Mouse (Mus musculus) frontal cortex, postnatal 25 days (tissue): ENCODE data around the gene Spag9.
"Not testable (repeated sequence)": the region's sequence is repeated elsewhere in the genome, so short reads cannot be mapped to it uniquely, and the experiment has no call there.

Experiments
- DNase-seq, 2 experiments: peaks; one replicate each; pipeline ENCODE4 v3.0.0; 2022; ENCODE audit warnings: low spot score in 2 of 2

Gene Spag9

GRCm38 (mm10) chr11:93986298-93986697 is 9.6 kb upstream of the Spag9 start:
- DNase-seq, result no peak

DNA sequence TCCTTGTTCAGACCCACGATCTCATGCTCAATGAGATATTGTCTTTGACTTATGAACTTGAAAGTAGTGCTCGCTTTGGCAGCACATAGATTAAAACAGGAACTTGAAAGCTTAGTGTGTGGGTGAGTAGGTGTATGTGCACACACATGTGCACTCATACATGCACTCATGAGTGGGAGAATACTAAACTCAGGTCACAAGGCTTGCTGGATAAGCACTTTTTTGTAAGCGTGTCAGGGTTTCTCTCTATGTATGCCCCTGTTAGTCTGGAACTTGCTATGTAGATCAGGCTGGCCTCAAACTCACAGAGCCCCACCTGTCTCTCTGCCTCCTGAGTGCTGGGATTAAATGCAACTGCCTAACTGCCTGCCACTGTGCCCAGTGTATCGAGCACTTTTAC is 8.9 kb upstream of the Spag9 start:
- no peak for DNase-seq

DNA sequence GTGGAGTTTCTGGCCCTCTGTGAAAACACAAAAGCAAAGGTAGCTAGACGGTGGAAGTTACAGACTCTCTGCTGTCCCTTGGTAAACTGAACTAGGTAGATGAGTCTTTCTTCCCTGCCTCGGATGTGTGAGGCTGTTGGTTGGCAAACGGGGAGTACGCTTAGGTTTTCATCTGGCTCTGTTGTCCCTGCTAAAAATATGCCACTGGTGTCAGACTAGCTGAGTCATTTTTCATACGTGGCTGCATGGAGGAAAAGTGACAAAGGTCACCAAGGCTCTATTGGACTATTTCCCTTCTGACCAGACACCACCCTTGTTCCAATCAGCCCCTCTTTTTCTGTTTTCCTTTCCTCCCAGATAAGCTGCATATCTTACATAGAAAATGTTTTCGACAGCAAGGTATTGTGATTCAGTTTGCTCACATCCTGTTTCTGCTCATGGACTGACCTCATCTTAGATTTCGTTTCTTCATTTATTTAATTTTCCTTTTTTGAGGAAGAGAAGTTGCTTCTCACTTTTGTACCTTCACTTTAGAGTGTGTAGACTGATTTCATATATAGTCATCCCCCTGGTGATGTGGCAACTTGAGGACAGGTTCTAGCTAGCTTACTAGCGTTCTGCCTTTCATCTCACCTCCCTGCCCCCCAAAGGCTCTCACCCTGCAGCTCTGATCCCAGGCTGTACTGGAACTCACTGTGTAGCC is 8.1 kb upstream of the Spag9 start:
- no peak for DNase-seq

GRCm38 (mm10) chr11:93988328-93989062 is 7.4 kb upstream of the Spag9 start:
- DNase-seq, result no peak

DNA sequence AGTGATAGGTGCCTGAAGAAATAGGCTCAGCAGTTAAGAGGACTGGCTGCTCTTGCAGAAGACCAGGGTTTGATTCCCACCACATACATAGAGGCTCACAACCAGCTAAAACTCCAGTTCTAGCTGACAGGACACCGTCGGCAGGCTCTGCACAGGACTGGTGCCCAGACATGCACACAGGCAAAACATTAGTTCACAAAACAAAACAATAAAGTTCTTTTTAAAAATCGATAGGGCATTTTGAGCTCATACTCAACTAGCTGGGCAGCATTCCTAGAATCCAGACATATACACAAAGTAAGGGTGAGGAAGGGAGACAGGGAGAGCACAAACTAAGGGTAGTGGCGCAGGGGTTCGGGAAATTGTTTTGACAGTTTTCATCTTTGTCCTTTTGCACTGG is 1.4 kb upstream of the Spag9 start:
- no peak for DNase-seq

DNA sequence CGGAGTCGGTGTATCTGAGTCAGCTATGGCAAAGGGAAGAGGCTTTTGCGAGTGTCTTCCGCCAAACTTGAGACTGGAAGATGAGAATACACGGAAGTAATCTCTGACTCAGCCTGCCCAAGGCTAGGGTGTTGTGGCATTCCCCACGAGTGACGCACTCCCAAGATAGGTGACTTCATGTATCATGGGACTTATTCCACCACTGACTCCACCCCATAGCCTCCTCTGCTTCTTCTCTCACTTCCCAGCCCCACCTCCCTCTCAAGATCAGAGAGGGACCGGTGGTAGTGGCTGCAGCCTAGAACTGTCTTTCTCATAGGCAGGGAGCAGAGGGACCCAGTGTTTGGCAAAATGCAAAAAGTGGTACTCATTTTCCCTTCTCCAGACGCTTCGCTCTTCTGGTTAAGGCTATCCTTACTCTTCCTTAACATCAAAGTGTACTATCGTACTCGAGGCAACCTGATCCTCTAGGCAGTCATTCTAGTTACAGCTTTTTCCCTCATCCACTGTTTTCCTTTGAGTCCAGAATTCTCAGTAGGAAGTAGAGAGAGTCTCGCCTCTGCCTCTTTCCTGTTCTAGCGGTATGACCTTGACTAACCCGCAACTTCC is 676 bp upstream of the Spag9 start:
- DNase-seq, result peak; percentile 42 to 64

- peak; percentile 22 to 28 for DNase-seq
These were observed 632 bp downstream of the Spag9 start for GRCm38 (mm10) chr11:93996306-93997140.

- no peak for DNase-seq
These were observed 1.4 kb downstream of the Spag9 start for GRCm38 (mm10) chr11:93997141-93997775.

GRCm38 (mm10) chr11:93999276-93999675 is 3.4 kb downstream of the Spag9 start:
- DNase-seq, result no peak

- no peak for DNase-seq
These were observed 7.5 kb downstream of the Spag9 start for GRCm38 (mm10) chr11:94003346-94003745.

DNA sequence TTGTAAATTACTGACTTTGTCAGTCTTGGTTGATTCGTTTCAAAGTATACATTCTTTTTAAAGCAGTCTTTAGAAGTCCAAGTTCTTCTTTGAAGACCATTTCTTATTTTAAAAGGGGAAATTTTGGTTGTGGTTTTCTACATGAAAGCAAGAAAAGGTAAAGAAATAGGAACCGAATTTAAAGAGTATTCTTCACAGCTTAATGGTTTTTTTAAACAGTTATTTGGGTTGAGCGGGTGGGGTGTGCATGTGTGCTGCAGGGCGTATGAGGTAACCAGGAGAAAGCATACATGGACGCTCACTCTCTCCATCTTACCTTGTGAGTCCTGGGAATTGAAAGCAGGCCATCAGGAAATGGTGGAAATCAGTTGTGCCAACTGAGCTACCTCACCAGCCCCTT is 23.2 kb downstream of the Spag9 start:
- DNase-seq, result no peak

DNA sequence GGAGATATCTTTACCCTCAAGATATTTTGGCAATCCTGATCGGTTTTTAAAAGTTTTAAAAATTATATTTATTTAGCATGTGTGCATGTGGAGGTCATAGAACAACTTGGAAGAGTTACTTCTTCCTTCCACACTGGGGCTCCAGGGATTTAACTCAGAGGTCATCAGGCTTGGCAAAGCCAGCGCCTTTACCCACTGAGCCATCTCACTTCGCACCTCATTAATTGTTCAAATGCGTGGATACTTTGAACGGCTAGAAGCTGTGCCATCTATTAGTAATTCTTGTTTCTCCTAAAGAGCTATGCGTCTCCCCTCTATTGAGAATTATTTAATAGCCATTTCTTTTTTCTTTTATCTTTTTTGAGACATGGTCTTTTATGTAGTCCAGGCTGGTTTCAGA is 24.5 kb downstream of the Spag9 start:
- no peak for DNase-seq

DNA sequence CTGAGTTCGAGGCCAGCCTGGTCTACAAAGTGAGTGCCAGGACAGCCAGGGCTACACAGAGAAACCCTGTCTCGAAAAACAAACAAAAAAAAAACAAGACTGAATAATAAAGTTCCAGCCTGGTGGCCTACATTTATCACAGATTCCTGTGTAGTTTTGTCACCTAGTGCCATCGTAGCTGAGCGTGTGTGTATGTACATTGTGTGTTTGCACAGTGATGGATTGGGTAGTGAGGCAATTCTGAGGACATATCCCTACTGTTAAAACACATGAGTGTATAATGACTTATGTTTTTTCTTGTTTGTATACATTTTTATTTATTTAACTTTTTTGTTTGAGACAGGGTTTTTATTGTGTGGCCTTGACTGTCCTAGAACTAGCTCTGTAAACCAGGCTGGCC is 30.4 kb downstream of the Spag9 start:
- DNase-seq, result no peak

DNA sequence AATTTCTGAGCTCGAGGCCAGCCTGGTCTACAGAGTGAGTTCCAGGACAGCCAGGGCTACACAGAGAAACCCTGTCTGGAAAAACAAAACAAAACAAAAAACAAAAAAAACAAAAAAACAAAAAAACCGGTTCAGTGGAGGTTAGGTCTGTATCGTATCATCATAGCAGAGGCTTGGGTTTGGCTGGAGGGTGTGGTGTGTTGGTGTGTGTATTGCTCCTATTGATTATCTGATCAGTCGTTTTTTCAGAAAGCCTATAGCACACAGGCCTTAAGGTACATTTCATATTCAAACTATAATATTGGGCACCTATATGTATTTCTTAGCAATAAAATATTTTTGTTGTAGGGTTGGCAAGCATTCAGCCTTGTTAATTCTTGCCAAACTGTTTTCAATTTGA is 36.2 kb downstream of the Spag9 start:
- no peak for DNase-seq

DNA sequence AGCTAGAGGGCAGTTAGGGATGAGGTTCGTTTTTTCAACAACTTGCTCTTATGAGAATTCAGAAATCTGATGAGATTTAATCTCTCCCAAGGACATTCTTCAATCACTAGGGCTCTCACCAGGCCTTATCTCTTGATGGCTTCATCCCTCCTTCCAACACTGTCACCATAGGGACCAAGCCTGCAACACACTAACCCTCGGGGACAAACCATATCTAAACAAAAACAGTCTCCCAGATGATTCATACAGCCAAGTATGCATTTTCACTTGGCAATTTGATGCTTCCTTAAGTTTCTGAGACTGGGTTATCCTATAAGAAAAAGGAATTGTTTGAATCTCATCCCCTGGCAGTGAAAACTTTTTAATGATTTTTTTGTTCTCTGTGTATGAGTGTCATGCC is 37.1 kb downstream of the Spag9 start:
- no peak for DNase-seq

DNA sequence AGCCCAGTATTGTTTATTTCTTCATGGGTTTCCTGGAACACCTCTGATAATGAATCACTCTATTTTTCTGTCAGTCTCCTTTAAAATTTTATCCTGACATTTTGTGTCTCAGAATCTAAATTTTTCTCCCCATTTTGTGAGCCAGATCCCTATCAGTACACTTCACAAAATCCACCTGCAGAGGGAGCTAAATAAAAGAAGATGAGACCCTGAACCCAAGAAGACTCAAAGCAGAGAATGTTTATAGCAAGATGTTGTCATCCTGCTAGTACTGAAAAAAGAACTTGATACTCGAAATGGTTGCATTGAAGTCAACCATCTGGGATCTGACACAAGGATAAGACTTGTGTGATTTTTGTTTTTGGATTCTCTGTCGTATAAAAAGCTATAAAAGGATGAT is 40.1 kb downstream of the Spag9 start:
- no peak for DNase-seq

DNA sequence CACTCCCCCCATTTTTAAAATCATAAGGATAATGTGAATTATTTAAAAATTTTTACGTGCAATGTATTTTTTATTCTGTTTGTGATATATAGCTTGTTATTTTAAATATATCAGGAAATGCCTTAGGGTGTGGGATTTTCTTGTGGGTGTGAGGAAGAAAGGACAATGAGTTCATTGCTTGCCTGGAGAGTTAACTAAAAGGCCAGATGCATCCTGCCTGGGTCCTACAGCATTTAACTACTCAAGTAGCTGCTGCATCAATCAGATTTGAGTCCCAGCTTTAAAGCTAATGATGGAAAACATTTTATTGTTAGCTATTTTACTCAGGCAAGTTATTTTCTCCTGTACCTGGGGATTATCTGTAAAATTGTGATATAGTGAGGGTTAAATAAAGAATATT is 45.6 kb downstream of the Spag9 start:
- DNase-seq, result no peak

GRCm38 (mm10) chr11:94042301-94042700 is 46.4 kb downstream of the Spag9 start:
- DNase-seq, result not testable (repeated sequence)

GRCm38 (mm10) chr11:94043998-94044985 is 48.4 kb downstream of the Spag9 start:
- peak; percentile 78 to 85 for DNase-seq

DNA sequence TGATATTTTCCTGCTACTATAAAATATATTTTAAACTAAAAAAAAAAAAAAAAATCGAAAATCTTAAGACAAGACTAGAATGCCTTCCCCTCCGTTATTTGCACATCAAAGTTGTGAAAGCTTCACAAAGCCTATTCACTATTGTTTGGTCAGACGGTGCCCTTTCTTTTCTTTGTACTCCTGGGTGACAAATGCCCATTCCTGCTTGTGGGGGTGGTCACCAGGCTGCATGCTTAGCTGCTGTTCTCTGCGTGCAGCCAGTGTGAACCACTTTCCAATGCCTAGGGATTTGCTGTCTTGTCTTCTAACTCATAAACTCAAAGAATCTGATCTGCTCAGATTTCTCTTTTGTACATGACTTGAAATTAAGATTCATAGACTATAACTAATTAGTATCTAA is 49.1 kb downstream of the Spag9 start:
- DNase-seq, result no peak
